Mouse (Mus musculus) inflammation-experienced regulatory T-cells (primary cell): Measurements from ENCODE around the gene Agxt2. TPM values are rescaled to one million over a fixed set of nuclear protein-coding genes. Genes with fewer than 3 reads are reported as not detected.

ENCODE experiments used
- polyA plus RNA-seq, 2 experiments: library from polyadenylated mRNA; unstranded; fragments of 100-300 nt; shearing (Covaris generic); gene quantifications; one replicate each; pipeline ENCODE4 v1.2.1; 2017

Gene Agxt2
- under 1 TPM; 0.16 to 0.66 TPM for polyA plus RNA-seq

GRCm38 (mm10) chr15:10358039-10358948 lies at the start of gene Agxt2:
Gene Agxt2, plus strand, starts transcription at chr15:10358532.

DNA sequence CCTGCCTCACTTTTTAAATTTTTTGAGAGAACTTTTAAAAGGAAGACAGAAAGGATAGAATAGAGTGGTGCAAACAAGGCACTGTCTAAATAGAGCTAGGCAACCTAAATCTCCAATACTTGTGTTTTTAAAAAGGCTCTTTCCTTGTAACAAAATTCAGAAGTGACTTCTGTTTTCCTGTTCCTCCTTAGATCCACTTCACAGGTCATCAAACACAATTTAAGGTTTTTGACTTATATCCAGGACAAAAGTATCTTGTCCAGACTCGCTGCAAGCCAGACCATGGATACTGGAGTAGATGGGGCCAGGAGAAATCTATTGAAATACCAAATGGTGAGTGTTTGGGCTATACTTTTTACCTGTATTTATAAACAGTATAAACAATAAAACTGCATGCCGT lies 33.3 kb upstream of the Agxt2 start, which contains the start of gene Gm21973:
TSS of gene Gm21973 (plus strand) at position 301 of the 400 bp plus-strand sequence.

Other genes with a start within 250 kb of the Agxt2 start
- under 1 TPM; 0.23 to 0.56 TPM for gene Prlr, start 181.3 kb upstream of the Agxt2 start, polyA plus RNA-seq
- gene Gm21973, start 33.2 kb upstream of the Agxt2 start, polyA plus RNA-seq, result not detected
- gene Dnajc21, start 112.0 kb downstream of the Agxt2 start, polyA plus RNA-seq, result 10 to 100 TPM; 25.5 to 48.7 TPM
- 100 to 1,000 TPM; 101 to 103 TPM for gene Brix1, start 127.4 kb downstream of the Agxt2 start, polyA plus RNA-seq
- 10 to 100 TPM; 42.5 to 46.7 TPM for gene Rad1, start 127.5 kb downstream of the Agxt2 start, polyA plus RNA-seq
- under 1 TPM in 1 of 2 experiments, not detected in 1; 0.26 TPM for gene Ttc23l, start 200.1 kb downstream of the Agxt2 start, polyA plus RNA-seq